Mouse (Mus musculus): ENCODE measurements at regions not wholly inside any gene's neighbourhood (a gene's known extent, or its start where the extent isn't known, plus 50 kb on each side); places are given as distances from the start of the nearest gene placed in this dataset.

GRCm38 (mm10) chr11:71513067-71513350 is 236.7 kb upstream of the Wscd1 start:
- no peak for DNase-seq (ENCODE audit: low spot score)

GRCm38 (mm10) chr11:71515264-71515663 is 234.5 kb upstream of the Wscd1 start:
- DNase-seq (ENCODE audit: low spot score), result peak; percentile 8

GRCm38 (mm10) chr11:71517377-71517776 is 232.3 kb upstream of the Wscd1 start:
- DNase-seq (ENCODE audit: low spot score), result no peak

- no peak for DNase-seq (ENCODE audit: low spot score)
Observed at GRCm38 (mm10) chr11:71527691-71528090, 222.0 kb upstream of the Wscd1 start.

GRCm38 (mm10) chr11:71528588-71528987 is 221.1 kb upstream of the Wscd1 start:
- DNase-seq (ENCODE audit: low spot score), result no peak

- DNase-seq (ENCODE audit: low spot score), result no peak
Observed at GRCm38 (mm10) chr11:71541178-71541845, 208.4 kb upstream of the Wscd1 start.

- DNase-seq (ENCODE audit: low spot score), result no peak
Observed at GRCm38 (mm10) chr11:71557412-71557811, 192.3 kb upstream of the Wscd1 start.

GRCm38 (mm10) chr11:71564831-71565230 is 184.9 kb upstream of the Wscd1 start:
- no peak for DNase-seq (ENCODE audit: low spot score)

GRCm38 (mm10) chr11:71576801-71577200 is 172.9 kb upstream of the Wscd1 start:
- no peak for DNase-seq (ENCODE audit: low spot score)

GRCm38 (mm10) chr11:71581775-71582174 is 167.9 kb upstream of the Wscd1 start:
- no peak for DNase-seq (ENCODE audit: low spot score)

GRCm38 (mm10) chr11:71591014-71591413 is 158.7 kb upstream of the Wscd1 start:
- DNase-seq (ENCODE audit: low spot score), result no peak

GRCm38 (mm10) chr11:71594250-71594847 is 155.4 kb upstream of the Wscd1 start:
- DNase-seq (ENCODE audit: low spot score), result no peak

GRCm38 (mm10) chr11:71597709-71598108 is 152.0 kb upstream of the Wscd1 start:
- no peak for DNase-seq (ENCODE audit: low spot score)

GRCm38 (mm10) chr11:71610782-71611181 is 138.9 kb upstream of the Wscd1 start:
- DNase-seq (ENCODE audit: low spot score), result no peak

- no peak for DNase-seq (ENCODE audit: low spot score)
Observed at GRCm38 (mm10) chr11:71615526-71615925, 134.2 kb upstream of the Wscd1 start.

- no peak for DNase-seq (ENCODE audit: low spot score)
Observed at GRCm38 (mm10) chr11:71625501-71626191, 124.1 kb upstream of the Wscd1 start.

- DNase-seq (ENCODE audit: low spot score), result no peak
Observed at GRCm38 (mm10) chr11:71636111-71636510, 113.6 kb upstream of the Wscd1 start.

GRCm38 (mm10) chr11:71636785-71637184 is 112.9 kb upstream of the Wscd1 start:
- DNase-seq (ENCODE audit: low spot score), result no peak

GRCm38 (mm10) chr11:71642886-71643285 is 106.8 kb upstream of the Wscd1 start:
- no peak for DNase-seq (ENCODE audit: low spot score)

GRCm38 (mm10) chr11:71651756-71652380 is 97.9 kb upstream of the Wscd1 start:
- DNase-seq (ENCODE audit: low spot score), result no peak

GRCm38 (mm10) chr11:71652381-71652775 is 97.3 kb upstream of the Wscd1 start:
- no peak for DNase-seq (ENCODE audit: low spot score)

- DNase-seq (ENCODE audit: low spot score), result no peak
Observed at GRCm38 (mm10) chr11:71658346-71658745, 91.4 kb upstream of the Wscd1 start.

Measured in ovary, adult 18-20 months (tissue).